Mouse (Mus musculus): ENCODE data around the gene Rnaseh1. TPM values are rescaled to one million over a fixed set of nuclear protein-coding genes. Genes with fewer than 3 reads are reported as not detected.

The Rnaseh1 gene
- polyA plus RNA-seq, 1 experiment from 2014 or later, result 21.5 TPM

DNA sequence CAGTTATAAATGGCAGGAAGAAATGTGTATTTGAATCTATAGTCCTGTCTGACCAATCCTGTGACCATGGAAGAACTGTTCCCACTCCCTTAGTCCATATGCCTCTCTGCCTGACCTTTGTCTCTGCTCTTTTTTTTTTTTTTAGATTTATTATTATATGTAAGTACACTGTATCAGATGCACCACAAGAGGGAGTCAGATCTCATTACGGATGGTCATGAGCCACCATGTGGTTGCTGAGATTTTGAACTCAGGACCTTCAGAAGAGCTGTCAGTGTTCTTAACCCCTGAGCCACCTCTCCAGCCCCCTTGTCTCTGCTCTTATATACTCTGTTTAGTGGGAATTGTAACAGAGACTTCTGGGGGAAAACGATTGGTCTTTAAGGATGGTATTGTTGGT is 10.6 kb upstream of the Rnaseh1 start:
- Histone ChIP-seq H3K9ac (replicated peaks; ENCODE audit: low read depth) (no peak overlapping the region), H3K36me3 (ENCODE audit: insufficient read depth, low read length) (no peaks in the 10 kb centered on the region), H3K27me3 (replicated peaks; ENCODE audit: insufficient read depth, low read length) (no peaks in the 10 kb centered on the region), H3K4me2 (replicated peaks; ENCODE audit: low read depth, low read length) (no peak overlapping the region), H3K4me1 (ENCODE audit: insufficient read depth, low read depth, low read length) (peaks cover 4% of the 10 kb centered on the region; the same call in 1 of the 2 replicates), H3K27ac (ENCODE audit: low read length) (no peak overlapping the region), H3K9me3 (ENCODE audit: low read length) (no peaks in the 10 kb centered on the region), H3K4me3 (ENCODE audit: low read depth, low read length) (no peak overlapping the region)
- no peak for TF ChIP-seq CTCF (IDR thresholded peaks at IDR 0.05)
- no peak for TF ChIP-seq EP300 (IDR thresholded peaks at IDR 0.05)
- ATAC-seq, result no peak
- DNase-seq (ENCODE audit: low spot score), result no peak
- 66% methylated on average over 2 of the region's 2 CpGs for WGBS

DNA sequence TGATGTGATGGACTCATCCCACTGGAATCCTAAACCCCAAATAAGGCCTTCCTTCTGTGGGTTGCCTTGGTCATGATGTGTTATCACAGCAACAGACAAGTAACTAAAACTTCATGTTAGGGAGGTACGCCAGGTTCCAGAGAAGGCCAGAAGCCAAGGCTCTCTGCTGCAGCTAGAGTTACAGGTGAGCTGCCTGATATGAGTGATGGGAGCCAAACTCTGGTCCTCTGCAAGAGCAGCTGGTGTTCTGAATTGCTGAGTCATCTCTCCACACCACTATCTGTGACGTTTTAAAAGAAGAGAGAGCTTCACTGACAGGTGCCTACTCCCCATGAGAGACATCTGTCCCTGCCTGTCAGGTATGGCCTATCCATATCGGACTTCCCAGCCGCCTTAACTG is 13.2 kb downstream of the Rnaseh1 start:
- H3K4me2 ChIP-seq (replicated peaks; ENCODE audit: low read depth, low read length), result no peak overlapping the region

DNA sequence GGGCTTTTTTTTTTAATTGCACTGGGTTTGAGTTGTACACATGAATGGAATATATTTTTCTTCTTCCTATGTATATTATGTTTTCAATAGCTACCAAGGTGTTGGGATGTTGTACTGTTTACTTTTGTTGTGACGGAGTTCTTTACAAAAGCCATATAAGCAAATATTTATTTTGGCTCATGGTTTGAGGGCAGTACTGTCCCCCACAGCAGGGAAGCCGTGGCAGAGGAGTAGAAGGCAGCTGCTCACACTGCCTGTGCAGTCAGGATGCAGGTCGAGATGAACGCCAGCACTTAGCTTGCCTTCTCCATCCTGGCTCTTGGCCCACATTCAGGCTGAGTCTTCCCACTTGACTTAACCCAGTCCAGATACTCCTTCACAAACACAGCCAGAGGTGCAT is 17.3 kb downstream of the Rnaseh1 start:
- Histone ChIP-seq H3K9me3 (ENCODE audit: low read length) (no peaks in the 10 kb centered on the region), H3K9ac (replicated peaks; ENCODE audit: low read depth) (no peak overlapping the region), H3K27ac (ENCODE audit: low read length) (no peak overlapping the region), H3K36me3 (ENCODE audit: insufficient read depth, low read length) (no peaks in the 10 kb centered on the region), H3K27me3 (replicated peaks; ENCODE audit: insufficient read depth, low read length) (no peaks in the 10 kb centered on the region), H3K4me1 (ENCODE audit: insufficient read depth, low read depth, low read length) (peaks cover 10% of the 10 kb centered on the region), H3K4me2 (replicated peaks; ENCODE audit: low read depth, low read length) (no peak overlapping the region), H3K4me3 (ENCODE audit: low read depth, low read length) (no peak overlapping the region)
- 11% methylated on average over 4 of the region's 4 CpGs for WGBS
- no peak for ATAC-seq
- TF ChIP-seq EP300 (IDR thresholded peaks at IDR 0.05) (no peak), CTCF (IDR thresholded peaks at IDR 0.05) (no peak)
- peak; percentile 6 for DNase-seq (ENCODE audit: low spot score)

More for the DNA sequence above, 13.2 kb downstream of the Rnaseh1 start:
- Histone ChIP-seq H3K27ac (ENCODE audit: low read length) (no peak overlapping the region), H3K27me3 (replicated peaks; ENCODE audit: insufficient read depth, low read length) (no peaks in the 10 kb centered on the region), H3K9me3 (ENCODE audit: low read length) (no peaks in the 10 kb centered on the region), H3K36me3 (ENCODE audit: insufficient read depth, low read length) (peaks cover 16% of the 10 kb centered on the region; the same call in 1 of the 2 replicates), H3K9ac (replicated peaks; ENCODE audit: low read depth) (no peak overlapping the region), H3K4me3 (ENCODE audit: low read depth, low read length) (no peak overlapping the region), H3K4me1 (ENCODE audit: insufficient read depth, low read depth, low read length) (peaks cover 9% of the 10 kb centered on the region)
- TF ChIP-seq CTCF (IDR thresholded peaks at IDR 0.05), result no peak
- WGBS, result 80% methylated on average over 4 of the region's 4 CpGs
- ATAC-seq (no peak), DNase-seq (ENCODE audit: low spot score) (no peak)

DNA sequence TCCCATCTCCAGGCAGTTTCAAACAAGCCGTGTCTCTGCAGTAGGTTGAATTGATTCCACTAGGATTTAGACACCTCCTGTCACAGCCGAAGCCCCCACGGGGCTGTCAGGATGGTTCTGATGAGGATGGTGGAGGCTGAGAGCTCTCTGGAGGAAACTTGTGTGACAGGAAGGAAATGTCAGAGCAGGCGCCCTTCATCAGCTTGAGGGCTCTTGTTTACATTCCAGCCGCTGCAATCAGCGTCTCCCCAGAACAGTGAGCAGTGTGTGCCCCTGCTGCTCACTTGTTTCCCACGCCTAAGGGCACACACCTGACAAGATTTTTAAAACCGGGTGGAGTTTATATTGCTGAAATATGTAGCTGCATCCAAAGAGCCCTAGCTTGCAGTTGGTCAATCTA is 17.9 kb downstream of the Rnaseh1 start:
- no peak for TF ChIP-seq EP300 (IDR thresholded peaks at IDR 0.05)
- TF ChIP-seq CTCF (IDR thresholded peaks at IDR 0.05), result no peak
- Histone ChIP-seq H3K4me1 (ENCODE audit: insufficient read depth, low read depth, low read length) (peaks cover 10% of the 10 kb centered on the region), H3K27me3 (replicated peaks; ENCODE audit: insufficient read depth, low read length) (no peaks in the 10 kb centered on the region), H3K4me3 (ENCODE audit: low read depth, low read length) (no peak overlapping the region), H3K9me3 (ENCODE audit: low read length) (no peaks in the 10 kb centered on the region), H3K4me2 (replicated peaks; ENCODE audit: low read depth, low read length) (no peak overlapping the region), H3K36me3 (ENCODE audit: insufficient read depth, low read length) (no peaks in the 10 kb centered on the region), H3K27ac (ENCODE audit: low read length) (peak overlapping the region; percentile 26; the same call in 1 of the 2 replicates), H3K9ac (replicated peaks; ENCODE audit: low read depth) (no peak overlapping the region)
- ATAC-seq (peak; percentile 72), DNase-seq (ENCODE audit: low spot score) (peak; percentile 47)
- WGBS, result 3% methylated on average over 8 of the region's 8 CpGs

DNA sequence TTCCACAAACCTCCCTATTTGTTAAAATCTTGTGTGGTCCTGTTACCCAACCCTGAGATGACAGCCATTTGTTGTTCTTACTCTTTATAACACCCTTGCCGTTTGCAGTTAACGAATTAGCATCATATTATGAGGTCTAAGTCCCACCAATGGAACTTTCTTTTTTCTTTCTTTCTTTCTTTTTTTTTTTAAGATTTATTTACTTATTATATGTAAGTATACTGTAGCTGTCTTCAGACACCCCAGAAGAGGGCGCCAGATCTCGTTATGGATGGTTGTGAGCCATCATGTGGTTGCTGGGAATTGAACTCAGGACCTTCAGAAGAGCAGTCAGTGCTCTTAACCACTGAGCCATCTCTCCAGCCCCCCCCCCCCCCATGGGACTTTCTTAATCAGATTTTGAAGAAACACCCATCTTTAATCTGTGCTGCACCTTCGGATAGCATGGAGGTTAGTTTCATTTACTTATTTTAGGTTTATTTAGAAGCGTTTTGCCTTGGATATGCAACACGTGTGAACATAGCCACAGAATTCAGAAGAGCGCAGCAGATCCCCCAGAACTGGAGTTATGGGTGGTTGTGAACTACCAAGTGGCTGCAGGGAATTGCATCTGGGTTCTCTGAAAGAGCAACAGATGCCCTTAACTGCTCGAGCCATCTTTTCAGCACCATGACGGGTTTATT is 24.8 kb downstream of the Rnaseh1 start:
- Histone ChIP-seq H3K27ac (ENCODE audit: low read length) (no peak overlapping the region), H3K27me3 (replicated peaks; ENCODE audit: insufficient read depth, low read length) (no peaks in the 10 kb centered on the region), H3K4me3 (ENCODE audit: low read depth, low read length) (no peak overlapping the region), H3K4me1 (ENCODE audit: insufficient read depth, low read depth, low read length) (peaks cover 4% of the 10 kb centered on the region; the same call in 1 of the 2 replicates), H3K9ac (replicated peaks; ENCODE audit: low read depth) (no peak overlapping the region), H3K36me3 (ENCODE audit: insufficient read depth, low read length) (no peaks in the 10 kb centered on the region), H3K9me3 (ENCODE audit: low read length) (no peaks in the 10 kb centered on the region), H3K4me2 (replicated peaks; ENCODE audit: low read depth, low read length) (peak overlapping the region; percentile 58)
- TF ChIP-seq CTCF (IDR thresholded peaks at IDR 0.05) (0 out of 2 replicates have a peak, but pooled peaks have one; percentile 17), EP300 (IDR thresholded peaks at IDR 0.05) (no peak)
- ATAC-seq, result no peak
- 78% methylated on average over 10 of the region's 10 CpGs for WGBS
- no peak for DNase-seq (ENCODE audit: low spot score)

DNA sequence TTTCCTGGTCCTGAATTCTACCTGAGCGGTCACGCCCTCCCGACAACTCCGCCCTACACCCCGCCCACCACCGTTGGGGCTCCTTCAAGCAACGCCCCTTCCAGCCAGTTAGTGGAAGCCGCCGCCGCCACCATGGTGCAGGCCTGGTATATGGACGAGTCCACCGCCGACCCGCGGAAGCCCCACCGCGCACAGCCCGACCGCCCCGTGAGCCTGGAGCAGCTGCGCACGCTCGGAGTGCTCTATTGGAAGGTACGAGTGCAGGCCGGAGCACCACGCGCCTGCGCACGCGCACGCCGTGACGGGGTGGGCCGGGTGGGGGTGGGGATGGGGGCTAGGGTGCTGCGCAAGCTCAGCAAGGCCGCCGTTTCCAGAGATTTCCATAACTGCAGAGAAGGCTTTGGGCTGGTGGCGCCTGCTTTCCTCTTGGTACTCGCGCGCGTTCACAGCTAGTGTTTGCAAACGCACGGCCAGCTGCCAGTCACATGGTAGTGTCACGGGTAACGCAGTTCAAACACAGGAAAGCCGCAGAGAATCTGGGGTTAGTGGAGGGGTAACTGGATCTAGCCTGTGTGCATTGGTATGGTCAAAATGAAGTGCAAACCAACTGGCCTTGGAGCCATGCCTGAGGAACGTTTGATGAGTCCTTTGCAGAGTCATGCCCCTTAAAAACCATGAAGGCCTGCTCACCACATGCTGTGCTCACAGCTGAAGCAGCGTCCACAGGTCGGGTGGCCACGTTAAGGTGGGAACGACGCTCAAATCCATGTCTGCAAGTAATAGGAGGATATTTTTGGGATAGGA is 25.9 kb downstream of the Rnaseh1 start, which contains the start of gene Adi1:
Gene Adi1, plus strand, starts transcription at position 111 of the 804 bp plus-strand sequence.
- peak within 1 kb of the TSS; percentile 57 for H3K4me3 ChIP-seq (ENCODE audit: low read depth, low read length)
- TF ChIP-seq CTCF (IDR thresholded peaks at IDR 0.05) (no peak), EP300 (IDR thresholded peaks at IDR 0.05) (no peak)
- DNase-seq (ENCODE audit: low spot score) (peak; percentile 90), ATAC-seq (peak; percentile 93)
- H3K27me3 ChIP-seq (replicated peaks; ENCODE audit: insufficient read depth, low read length), result no peaks in the 10 kb centered on the region
- peak within 1 kb of the TSS; percentile 58 for H3K4me2 ChIP-seq (replicated peaks; ENCODE audit: low read depth, low read length)
- no peaks in the 10 kb centered on the region for H3K36me3 ChIP-seq (ENCODE audit: insufficient read depth, low read length)
- H3K9ac ChIP-seq (replicated peaks; ENCODE audit: low read depth), result peak within 1 kb of the TSS; percentile 33
- H3K4me1 ChIP-seq (ENCODE audit: insufficient read depth, low read depth, low read length), result peaks cover 4% of the 10 kb centered on the region; the same call in 1 of the 2 replicates
- H3K27ac ChIP-seq (ENCODE audit: low read length), result peak within 1 kb of the TSS; percentile 79
- no peaks in the 10 kb centered on the region for H3K9me3 ChIP-seq (ENCODE audit: low read length)
- WGBS, result 1% methylated on average over 39 of the region's 53 CpGs
